Mouse (Mus musculus) testis, adult 2 months (tissue): ENCODE measurements around the gene Ralgapa1.

Experiments used
- CTCF ChIP-seq: fragments of 200-500 bp; IDR thresholded peaks from 2 replicates; pipeline ENCODE4 v1.5.1; 2012; ENCODE audit warnings: low read depth, mild to moderate bottlenecking, inconsistent platforms, low read length, moderate library complexity; ENCODE audit not compliant: control insufficient read depth, insufficient read depth, insufficient replicate concordance
- POLR2A ChIP-seq: fragments of 200-500 bp; IDR thresholded peaks from 2 replicates; pipeline ENCODE4 v1.6.1; 2012; ENCODE audit warnings: low read depth, mild to moderate bottlenecking, inconsistent platforms, low read length, moderate library complexity; ENCODE audit not compliant: control insufficient read depth

- no peak for TF ChIP-seq POLR2A
- TF ChIP-seq CTCF, result no peak
These were observed 20.8 kb downstream of the Ralgapa1 start for GRCm38 (mm10) chr12:55800144-55800543.
